Mouse (Mus musculus): ENCODE data around the gene E130218I03Rik. TPM values are rescaled to one million over a fixed set of nuclear protein-coding genes. Genes with fewer than 3 reads are reported as not detected.
A peak's percentile ranks its signal among the peaks of the same experiment; 100 is the strongest.

The E130218I03Rik gene
- polyA plus RNA-seq, 1 experiment from 2014 or later: not detected

- Histone ChIP-seq H3K9ac (ENCODE audit: low read length) (peak overlapping the region; percentile 100), H3K4me1 (ENCODE audit: control insufficient read depth, insufficient read depth, low read length) (peaks cover 15% of the 10 kb centered on the region), H3K4me3 (ENCODE audit: low read depth, low read length) (peak overlapping the region; percentile 98), H3K27ac (ENCODE audit: low read depth, low read length) (peak overlapping the region; percentile 100), H3K27me3 (ENCODE audit: control insufficient read depth, insufficient read depth, low read length) (no peaks in the 10 kb centered on the region), H3K9me3 (ENCODE audit: control insufficient read depth, low read length) (no peaks in the 10 kb centered on the region), H3K4me2 (peak overlapping the region; percentile 81), H3K36me3 (ENCODE audit: control insufficient read depth, insufficient read depth, low read length) (no peaks in the 10 kb centered on the region; the same call in 1 of the 2 replicates)
- 57% methylated on average over 11 of the region's 11 CpGs for WGBS
- no peak for DNase-seq (ENCODE audit: low spot score, missing footprints)
- no peak for ATAC-seq (ENCODE audit: low FRiP score)
These were observed 45.2 kb downstream of the E130218I03Rik start for GRCm38 (mm10) chr4:134288397-134289256.

- 24% methylated on average over 7 of the region's 7 CpGs for WGBS
- H3K9me3 ChIP-seq (ENCODE audit: control insufficient read depth, low read length): no peaks in the 10 kb centered on the region
- H3K27ac ChIP-seq (ENCODE audit: low read depth, low read length): no peak overlapping the region
- ATAC-seq (ENCODE audit: low FRiP score) (no peak), DNase-seq (ENCODE audit: low spot score, missing footprints) (peak; percentile 99)
- no peak overlapping the region for H3K9ac ChIP-seq (ENCODE audit: low read length)
- H3K4me2 ChIP-seq: no peak overlapping the region
- no peaks in the 10 kb centered on the region for H3K27me3 ChIP-seq (ENCODE audit: control insufficient read depth, insufficient read depth, low read length)
- H3K4me1 ChIP-seq (ENCODE audit: control insufficient read depth, insufficient read depth, low read length): peaks cover 7% of the 10 kb centered on the region
- H3K36me3 ChIP-seq (ENCODE audit: control insufficient read depth, insufficient read depth, low read length): no peaks in the 10 kb centered on the region
- no peak overlapping the region for H3K4me3 ChIP-seq (ENCODE audit: low read depth, low read length)
These were observed 48.6 kb downstream of the E130218I03Rik start for GRCm38 (mm10) chr4:134292067-134292466.

DNA sequence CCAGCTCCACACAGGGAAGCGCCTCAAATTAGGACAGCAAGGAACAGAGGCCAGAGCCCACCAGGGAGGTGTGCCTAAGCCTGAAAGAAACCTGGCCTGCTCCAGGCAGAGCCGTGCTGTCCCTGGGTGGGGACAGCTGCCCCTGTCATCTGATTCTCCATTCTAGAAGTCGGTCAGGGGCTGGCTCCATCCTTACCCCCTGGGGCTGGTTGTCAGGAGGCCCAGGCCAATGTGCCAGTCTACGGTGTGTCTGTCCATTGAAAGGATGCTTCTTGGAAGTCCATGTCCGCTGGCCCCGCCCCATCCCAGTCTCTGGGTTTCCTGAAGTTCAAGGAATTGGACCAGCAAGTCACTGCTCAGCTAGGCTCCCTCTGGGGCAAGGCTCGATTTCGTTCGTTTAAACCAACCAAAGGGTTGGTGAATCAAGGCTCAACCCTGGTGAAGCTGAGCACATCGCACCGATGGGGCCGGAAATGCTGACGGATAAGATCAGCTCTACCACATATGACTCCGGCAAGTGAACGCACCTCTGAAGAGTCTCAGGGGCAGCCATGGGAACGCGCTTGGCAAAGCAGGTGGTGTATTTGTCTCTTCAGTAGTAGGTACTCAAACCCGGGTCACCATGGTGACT is 49.7 kb downstream of the E130218I03Rik start:
- H3K9ac ChIP-seq (ENCODE audit: low read length): no peak overlapping the region
- H3K4me3 ChIP-seq (ENCODE audit: low read depth, low read length): no peak overlapping the region
- no peaks in the 10 kb centered on the region for H3K27me3 ChIP-seq (ENCODE audit: control insufficient read depth, insufficient read depth, low read length)
- WGBS: 75% methylated on average over 18 of the region's 18 CpGs
- H3K27ac ChIP-seq (ENCODE audit: low read depth, low read length): no peak overlapping the region
- no peak overlapping the region for H3K4me2 ChIP-seq
- H3K4me1 ChIP-seq (ENCODE audit: control insufficient read depth, insufficient read depth, low read length): peaks cover 5% of the 10 kb centered on the region
- DNase-seq (ENCODE audit: low spot score, missing footprints) (no peak), ATAC-seq (ENCODE audit: low FRiP score) (no peak)
- no peaks in the 10 kb centered on the region for H3K36me3 ChIP-seq (ENCODE audit: control insufficient read depth, insufficient read depth, low read length)
- no peaks in the 10 kb centered on the region for H3K9me3 ChIP-seq (ENCODE audit: control insufficient read depth, low read length)

DNA sequence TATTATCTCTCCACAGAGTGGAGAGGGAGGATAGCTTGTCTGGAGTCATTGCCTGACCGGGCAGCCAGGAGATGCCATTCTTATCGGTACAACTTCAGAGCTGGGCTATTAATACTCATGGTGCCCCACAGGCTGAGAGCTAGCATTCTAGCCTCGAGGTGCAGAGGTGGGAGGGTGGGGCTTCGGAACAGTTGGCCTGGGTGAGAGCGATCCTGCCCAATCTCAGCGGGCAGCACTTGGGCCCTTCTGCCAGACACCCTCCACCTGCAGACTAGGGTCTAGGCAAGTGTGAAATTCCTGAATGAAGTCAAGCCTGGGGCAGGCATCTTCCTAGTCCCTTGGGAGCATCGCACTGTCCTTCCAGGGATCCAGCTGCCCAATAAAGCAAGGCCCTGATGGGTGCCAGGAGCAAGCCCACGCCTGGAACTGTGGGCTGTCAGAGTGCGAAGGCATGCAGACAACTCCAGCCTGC is 50.3 kb downstream of the E130218I03Rik start:
- no peaks in the 10 kb centered on the region for H3K36me3 ChIP-seq (ENCODE audit: control insufficient read depth, insufficient read depth, low read length)
- no peak overlapping the region for H3K27ac ChIP-seq (ENCODE audit: low read depth, low read length)
- ATAC-seq (ENCODE audit: low FRiP score) (no peak), DNase-seq (ENCODE audit: low spot score, missing footprints) (no peak)
- H3K4me3 ChIP-seq (ENCODE audit: low read depth, low read length): no peak overlapping the region
- H3K4me2 ChIP-seq: no peak overlapping the region
- 72% methylated on average over 9 of the region's 9 CpGs for WGBS
- no peaks in the 10 kb centered on the region for H3K27me3 ChIP-seq (ENCODE audit: control insufficient read depth, insufficient read depth, low read length)
- H3K9ac ChIP-seq (ENCODE audit: low read length): no peak overlapping the region
- H3K4me1 ChIP-seq (ENCODE audit: control insufficient read depth, insufficient read depth, low read length): no peaks in the 10 kb centered on the region
- no peaks in the 10 kb centered on the region for H3K9me3 ChIP-seq (ENCODE audit: control insufficient read depth, low read length)

Other genes starting within 250 kb of the E130218I03Rik start
- gene Dhdds, start 242.7 kb upstream of the E130218I03Rik start, polyA plus RNA-seq (2014; fragmentation: Nextera tagmentation; extraction: Ambion mirVana): 38.9 and 42.4 TPM in 2 replicates
- 4.7 and 5.6 TPM in 2 replicates for gene Lin28a, start 224.8 kb upstream of the E130218I03Rik start, polyA plus RNA-seq (2014; fragmentation: Nextera tagmentation; extraction: Ambion mirVana)
- not detected in 2 replicates for gene Zfp683, start 189.8 kb upstream of the E130218I03Rik start, polyA plus RNA-seq (2014; fragmentation: Nextera tagmentation; extraction: Ambion mirVana)
- 0.89 and 0.98 TPM in 2 replicates for gene Crybg2, start 182.8 kb upstream of the E130218I03Rik start, polyA plus RNA-seq (2014; fragmentation: Nextera tagmentation; extraction: Ambion mirVana)
- 4.3 and 4.7 TPM in 2 replicates for gene Cd52, start 148.6 kb upstream of the E130218I03Rik start, polyA plus RNA-seq (2014; fragmentation: Nextera tagmentation; extraction: Ambion mirVana)
- gene Ubxn11, start 141.1 kb upstream of the E130218I03Rik start, polyA plus RNA-seq (2014; fragmentation: Nextera tagmentation; extraction: Ambion mirVana): 3.0 and 4.7 TPM in 2 replicates
- gene Sh3bgrl3, start 114.9 kb upstream of the E130218I03Rik start, polyA plus RNA-seq (2014; fragmentation: Nextera tagmentation; extraction: Ambion mirVana): 308 and 312 TPM in 2 replicates
- 26.6 and 27.1 TPM in 2 replicates for gene Cep85, start 56.5 kb upstream of the E130218I03Rik start, polyA plus RNA-seq (2014; fragmentation: Nextera tagmentation; extraction: Ambion mirVana)
- not detected in 2 replicates for gene Gm7534, start 40.7 kb upstream of the E130218I03Rik start, polyA plus RNA-seq (2014; fragmentation: Nextera tagmentation; extraction: Ambion mirVana)
- gene Catsper4, start 16.3 kb upstream of the E130218I03Rik start, polyA plus RNA-seq (2014; fragmentation: Nextera tagmentation; extraction: Ambion mirVana): not detected in 2 replicates
- gene Cnksr1, start 5.3 kb upstream of the E130218I03Rik start, polyA plus RNA-seq (2014; fragmentation: Nextera tagmentation; extraction: Ambion mirVana): 0.05 TPM in 1 of 2 replicates, not detected in the other
- 16.8 and 17.0 TPM in 2 replicates for gene Zfp593, start 1.9 kb downstream of the E130218I03Rik start, polyA plus RNA-seq (2014; fragmentation: Nextera tagmentation; extraction: Ambion mirVana)
- gene Gm30191, start 3.3 kb downstream of the E130218I03Rik start, polyA plus RNA-seq (2014; fragmentation: Nextera tagmentation; extraction: Ambion mirVana): 0.22 TPM in 1 of 2 replicates, not detected in the other
- 4.2 and 5.1 TPM in 2 replicates for gene Grrp1, start 10.4 kb downstream of the E130218I03Rik start, polyA plus RNA-seq (2014; fragmentation: Nextera tagmentation; extraction: Ambion mirVana)
- 24.5 and 28.8 TPM in 2 replicates for gene Pdik1l, start 44.2 kb downstream of the E130218I03Rik start, polyA plus RNA-seq (2014; fragmentation: Nextera tagmentation; extraction: Ambion mirVana)
- gene Trim63, start 71.5 kb downstream of the E130218I03Rik start, polyA plus RNA-seq (2014; fragmentation: Nextera tagmentation; extraction: Ambion mirVana): 0.11 TPM in 1 of 2 replicates, not detected in the other
- gene Slc30a2, start 99.5 kb downstream of the E130218I03Rik start, polyA plus RNA-seq (2014; fragmentation: Nextera tagmentation; extraction: Ambion mirVana): not detected in 2 replicates
- gene Extl1, start 140.2 kb downstream of the E130218I03Rik start, polyA plus RNA-seq (2014; fragmentation: Nextera tagmentation; extraction: Ambion mirVana): 0.06 and 0.11 TPM in 2 replicates
- gene Pafah2, start 152.7 kb downstream of the E130218I03Rik start, polyA plus RNA-seq (2014; fragmentation: Nextera tagmentation; extraction: Ambion mirVana): 8.8 and 10.0 TPM in 2 replicates
- 4,454 and 4,703 TPM in 2 replicates for gene Stmn1, start 224.7 kb downstream of the E130218I03Rik start, polyA plus RNA-seq (2014; fragmentation: Nextera tagmentation; extraction: Ambion mirVana)

All from midbrain, embryonic 11.5 days (tissue).